Mouse (Mus musculus) midbrain, embryonic 10.5 days (tissue): ENCODE results near the gene Grap2. TPM values are rescaled to one million over a fixed set of nuclear protein-coding genes. Genes with fewer than 3 reads are reported as not detected.

Experiments
- DNase-seq: peaks from one replicate; pipeline ENCODE4 v3.0.0-alpha.2; 2017; ENCODE audit warnings: low spot score
- H3K27ac ChIP-seq: fragments of 300-500 bp; sonication (generic); replicated peaks from 2 replicates; pipeline ENCODE4 v1.5.1; 2016; ENCODE audit warnings: mild to moderate bottlenecking
- H3K27me3 ChIP-seq: fragments of 300-500 bp; sonication (generic); 2 replicates; pipeline ENCODE4 v1.6.1; 2016; ENCODE audit warnings: low read depth, mild to moderate bottlenecking; ENCODE audit not compliant: poor library complexity, severe bottlenecking
- H3K36me3 ChIP-seq: fragments of 300-500 bp; sonication (generic); 2 replicates; pipeline ENCODE4 v1.6.1; 2016; ENCODE audit warnings: mild to moderate bottlenecking, moderate library complexity
- H3K4me1 ChIP-seq: fragments of 300-500 bp; sonication (generic); 2 replicates; pipeline ENCODE4 v1.6.1; 2016
- H3K4me3 ChIP-seq: fragments of 300-500 bp; sonication (generic); 2 replicates; pipeline ENCODE4 v1.5.1; 2016; ENCODE audit warnings: mild to moderate bottlenecking, moderate library complexity
- H3K9me3 ChIP-seq: fragments of 300-500 bp; sonication (generic); replicated peaks from 2 replicates; pipeline ENCODE4 v1.6.1; 2016; ENCODE audit warnings: mild to moderate bottlenecking
- WGBS: fragments of 180-500 bp; shearing (Covaris S2); methylation state at CpG from one replicate; pipeline ENCODE4 v1.1.7; 2016; 5-methylcytosine and 5-hydroxymethylcytosine counted together
- polyA plus RNA-seq: library from polyadenylated mRNA; unstranded; fragments of >200 nt; fragmentation: Nextera tagmentation; extraction: Ambion mirVana; gene quantifications from 2 replicates; pipeline ENCODE4 v1.2.1, GENCODE M21; 2016

The Grap2 gene
- polyA plus RNA-seq, 1 experiment from 2014 or later, result 1.2 TPM

GRCm38 (mm10) chr15:80615290-80615570 is 42.8 kb downstream of the Grap2 start:
- Histone ChIP-seq H3K4me1 (peaks cover 32% of the 10 kb centered on the region), H3K4me3 (no peak overlapping the region), H3K36me3 (no peaks in the 10 kb centered on the region), H3K27me3 (peaks cover 33% of the 10 kb centered on the region), H3K9me3 (no peaks in the 10 kb centered on the region), H3K27ac (no peak overlapping the region)
- WGBS, result 43% methylated on average over 2 of the region's 2 CpGs
- DNase-seq, result no peak

GRCm38 (mm10) chr15:80615636-80616383 is 43.4 kb downstream of the Grap2 start:
- no peaks in the 10 kb centered on the region for H3K36me3 ChIP-seq
- DNase-seq, result no peak
- peak overlapping the region; percentile 13; the same call in 1 of the 2 replicates for H3K27ac ChIP-seq
- WGBS, result 10% methylated on average over 17 of the region's 17 CpGs
- no peaks in the 10 kb centered on the region for H3K9me3 ChIP-seq
- peaks cover 33% of the 10 kb centered on the region for H3K27me3 ChIP-seq
- H3K4me1 ChIP-seq, result peaks cover 32% of the 10 kb centered on the region
- H3K4me3 ChIP-seq, result peak overlapping the region; percentile 23

DNA sequence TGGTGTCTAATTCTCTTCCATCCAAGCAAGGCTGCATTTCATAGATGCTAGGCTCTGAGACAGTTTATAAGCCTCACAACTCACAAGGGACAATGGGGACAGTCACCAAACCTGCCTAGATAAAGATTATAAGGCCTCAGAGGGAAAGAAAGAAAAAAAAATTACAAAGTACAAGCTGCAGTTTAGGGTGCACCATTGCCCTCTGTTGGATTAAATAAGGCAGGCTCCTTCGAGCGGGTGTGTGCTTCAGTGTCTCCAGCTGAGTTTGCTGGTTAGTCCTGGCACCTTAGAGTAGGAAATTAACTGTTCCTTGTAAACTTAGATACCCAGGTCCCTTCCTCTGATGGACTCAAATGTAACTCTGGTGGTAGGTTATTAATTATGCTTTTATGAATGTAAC is 45.4 kb downstream of the Grap2 start:
- H3K27ac ChIP-seq, result no peak overlapping the region
- H3K4me1 ChIP-seq, result peaks cover 32% of the 10 kb centered on the region
- no peak for DNase-seq
- 66% methylated on average over 2 of the region's 2 CpGs for WGBS
- peaks cover 33% of the 10 kb centered on the region for H3K27me3 ChIP-seq
- no peaks in the 10 kb centered on the region for H3K9me3 ChIP-seq
- no peaks in the 10 kb centered on the region for H3K36me3 ChIP-seq
- H3K4me3 ChIP-seq, result no peak overlapping the region

DNA sequence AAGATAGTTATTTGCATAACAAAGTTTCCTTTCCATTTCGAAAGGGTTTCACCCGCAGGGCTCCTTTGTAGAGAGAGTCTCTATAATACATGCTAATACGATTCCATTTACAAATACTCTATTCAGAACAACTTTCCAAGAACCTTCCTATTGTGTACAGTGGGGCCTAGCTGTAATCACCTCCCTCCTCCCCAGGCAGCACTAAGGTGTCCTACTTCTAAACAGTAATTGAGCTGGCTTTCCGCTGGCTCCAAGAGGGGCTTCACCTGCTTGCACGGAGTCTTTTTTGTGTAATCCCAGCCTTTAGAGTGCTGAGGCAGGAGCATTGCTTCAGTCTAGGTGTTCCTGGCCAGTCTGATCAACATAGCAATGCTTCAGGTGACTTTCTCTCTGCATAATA is 46.8 kb downstream of the Grap2 start:
- Histone ChIP-seq H3K27ac (no peak overlapping the region), H3K4me1 (peaks cover 25% of the 10 kb centered on the region), H3K36me3 (no peaks in the 10 kb centered on the region), H3K9me3 (no peaks in the 10 kb centered on the region), H3K27me3 (peaks cover 32% of the 10 kb centered on the region), H3K4me3 (no peak overlapping the region)
- 73% methylated on average over 5 of the region's 5 CpGs for WGBS
- DNase-seq, result no peak

- Histone ChIP-seq H3K9me3 (no peaks in the 10 kb centered on the region), H3K36me3 (no peaks in the 10 kb centered on the region), H3K4me1 (peaks cover 23% of the 10 kb centered on the region), H3K27me3 (peaks cover 26% of the 10 kb centered on the region), H3K27ac (no peak overlapping the region), H3K4me3 (no peak overlapping the region)
- WGBS, result 91% methylated on average over 4 of the region's 4 CpGs
- no peak for DNase-seq
Observed at GRCm38 (mm10) chr15:80619786-80620185, 47.4 kb downstream of the Grap2 start.

GRCm38 (mm10) chr15:80620371-80620770 is 48.0 kb downstream of the Grap2 start:
- no peak for DNase-seq
- 78% methylated on average over 8 of the region's 8 CpGs for WGBS
- H3K4me1 ChIP-seq, result peaks cover 17% of the 10 kb centered on the region

GRCm38 (mm10) chr15:80623171-80623837 is 50.9 kb downstream of the Grap2 start:
- no peak for DNase-seq
- Histone ChIP-seq H3K36me3 (no peaks in the 10 kb centered on the region), H3K27me3 (no peaks in the 10 kb centered on the region), H3K4me3 (0 out of 2 replicates have a peak overlapping the region, but pooled peaks have one; percentile 16), H3K4me1 (peaks cover 6% of the 10 kb centered on the region; the same call in 1 of the 2 replicates), H3K27ac (peak overlapping the region; percentile 59; the same call in 1 of the 2 replicates), H3K9me3 (no peaks in the 10 kb centered on the region)
- WGBS, result 78% methylated on average over 8 of the region's 8 CpGs

More at GRCm38 (mm10) chr15:80620371-80620770, 48.0 kb downstream of the Grap2 start:
- no peaks in the 10 kb centered on the region for H3K36me3 ChIP-seq
- no peaks in the 10 kb centered on the region for H3K9me3 ChIP-seq
- H3K4me3 ChIP-seq, result no peak overlapping the region
- peaks cover 23% of the 10 kb centered on the region for H3K27me3 ChIP-seq
- peak overlapping the region; percentile 34; the same call in 1 of the 2 replicates for H3K27ac ChIP-seq

- Histone ChIP-seq H3K27ac (no peak overlapping the region), H3K4me1 (peaks cover 11% of the 10 kb centered on the region), H3K36me3 (no peaks in the 10 kb centered on the region), H3K9me3 (no peaks in the 10 kb centered on the region), H3K27me3 (no peaks in the 10 kb centered on the region), H3K4me3 (no peak overlapping the region)
- 66% methylated on average over 6 of the region's 6 CpGs for WGBS
- DNase-seq, result no peak
Observed at GRCm38 (mm10) chr15:80626472-80626871, 54.1 kb downstream of the Grap2 start.

DNA sequence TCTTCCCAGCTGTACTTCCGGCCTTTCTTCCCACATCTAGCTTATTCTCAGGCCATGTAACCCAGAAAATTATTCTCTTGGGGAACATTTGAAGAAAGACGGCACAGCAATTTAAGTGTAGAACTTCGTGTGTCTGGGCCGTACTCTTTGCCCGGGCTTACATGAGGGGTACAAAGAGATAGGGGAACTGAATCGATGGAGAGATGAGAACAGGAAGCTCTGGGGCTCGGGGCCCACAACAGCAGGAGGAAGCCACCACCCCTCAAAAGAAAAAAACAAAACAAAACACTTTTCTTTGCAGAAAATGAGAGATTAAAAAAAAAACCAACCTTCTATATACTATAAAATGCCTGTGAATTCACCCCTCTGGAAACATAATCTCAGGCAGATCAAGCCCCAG is 57.8 kb downstream of the Grap2 start:
- Histone ChIP-seq H3K4me1 (peaks cover 8% of the 10 kb centered on the region), H3K9me3 (no peaks in the 10 kb centered on the region), H3K4me3 (no peak overlapping the region), H3K27me3 (no peaks in the 10 kb centered on the region), H3K27ac (no peak overlapping the region), H3K36me3 (no peaks in the 10 kb centered on the region)
- 85% methylated on average over 7 of the region's 7 CpGs for WGBS
- DNase-seq, result no peak

DNA sequence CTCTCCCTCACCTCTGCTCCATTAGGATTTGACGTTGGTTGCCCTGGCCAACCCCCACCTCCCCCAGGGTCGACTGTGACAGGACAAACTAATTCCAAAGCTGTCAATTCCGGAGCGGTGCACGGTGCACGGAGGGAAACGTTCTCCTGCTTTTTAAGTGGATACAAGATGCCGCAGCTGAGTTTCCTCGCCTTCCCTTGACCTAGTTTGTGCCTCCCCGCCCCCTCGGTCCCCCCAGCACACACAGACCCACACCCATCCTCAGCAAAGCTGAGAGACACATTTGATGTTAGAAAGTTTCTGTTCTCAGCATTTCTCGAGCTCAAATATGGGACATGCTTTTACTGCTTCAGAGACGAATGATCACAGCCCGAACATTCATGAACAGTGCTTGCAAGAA is 58.3 kb downstream of the Grap2 start:
- H3K9me3 ChIP-seq, result no peaks in the 10 kb centered on the region
- no peak overlapping the region for H3K4me3 ChIP-seq
- H3K36me3 ChIP-seq, result no peaks in the 10 kb centered on the region
- 69% methylated on average over 14 of the region's 14 CpGs for WGBS
- 0 out of 2 replicates have a peak overlapping the region, but pooled peaks have one; percentile 46 for H3K27ac ChIP-seq
- no peaks in the 10 kb centered on the region for H3K27me3 ChIP-seq
- no peak for DNase-seq
- peaks cover 8% of the 10 kb centered on the region for H3K4me1 ChIP-seq

GRCm38 (mm10) chr15:80631311-80631710 is 58.9 kb downstream of the Grap2 start:
- H3K27ac ChIP-seq, result no peak overlapping the region
- peaks cover 8% of the 10 kb centered on the region for H3K4me1 ChIP-seq
- no peaks in the 10 kb centered on the region for H3K9me3 ChIP-seq
- DNase-seq, result no peak
- H3K27me3 ChIP-seq, result no peaks in the 10 kb centered on the region
- no peak overlapping the region for H3K4me3 ChIP-seq
- no peaks in the 10 kb centered on the region for H3K36me3 ChIP-seq
- 94% methylated on average over 2 of the region's 2 CpGs for WGBS

- 87% methylated on average over 13 of the region's 13 CpGs for WGBS
- Histone ChIP-seq H3K9me3 (no peaks in the 10 kb centered on the region), H3K36me3 (no peaks in the 10 kb centered on the region), H3K27ac (no peak overlapping the region), H3K4me1 (peaks cover 8% of the 10 kb centered on the region), H3K4me3 (no peak overlapping the region), H3K27me3 (no peaks in the 10 kb centered on the region)
- no peak for DNase-seq
Observed at GRCm38 (mm10) chr15:80632280-80632893, 60.0 kb downstream of the Grap2 start.
